8 mouse cellular contexts compared by ENCODE assay signal in the genomic region with DNA sequence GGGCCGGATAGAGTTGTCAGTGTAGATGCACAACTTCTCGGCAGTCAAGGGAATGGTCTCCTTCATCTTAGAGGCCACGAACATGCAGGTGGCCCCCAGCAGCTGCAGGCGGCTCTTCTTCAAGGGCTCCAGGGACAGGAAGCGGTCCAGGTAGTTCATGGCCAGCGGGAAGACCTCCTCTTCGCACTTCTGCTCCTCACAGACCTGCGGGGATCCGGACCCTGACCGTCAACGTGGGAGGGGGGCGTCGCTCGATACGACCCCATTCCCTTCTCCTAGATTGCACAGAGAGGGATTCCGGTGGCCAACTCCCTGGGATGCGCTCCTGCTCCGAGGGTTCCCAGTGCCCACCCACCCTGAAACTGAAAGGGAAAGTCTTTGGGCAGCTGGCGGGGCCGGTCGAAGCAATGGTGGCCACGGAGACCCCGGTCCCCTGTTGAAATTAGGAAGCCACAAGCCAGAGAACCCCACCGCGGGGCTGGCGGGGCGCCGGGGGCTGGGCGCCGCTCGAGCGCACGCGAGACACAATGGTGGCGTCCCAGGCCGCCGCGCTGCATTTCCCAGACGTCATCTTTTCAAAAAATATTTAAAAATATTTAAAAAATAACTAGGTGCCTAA. TPM values are rescaled to one million over a fixed set of nuclear protein-coding genes. Genes with fewer than 3 reads are reported as not detected.
DNase-seq lines count a peak whose midpoint lies in the region; ATAC-seq and TF ChIP-seq lines count a peak whose summit lies in the region.

No protein-coding gene starts in this region.

- H3K4me2 ChIP-seq in heart, postnatal 0 days (ENCODE audit: low read depth, low read length) = peak overlapping the region; percentile 99
- H3K4me2 ChIP-seq in liver, embryonic 12.5 days = peak overlapping the region; percentile 61
- peak overlapping the region; percentile 96 for H3K4me2 ChIP-seq in neural tube, embryonic 13.5 days

- WGBS in heart, postnatal 0 days = under 1% methylated on average over 39 of the region's 39 CpGs
- under 1% methylated on average over 39 of the region's 39 CpGs for WGBS in liver, embryonic 12.5 days (ENCODE audit: insufficient replicate concordance)
- WGBS in neural tube, embryonic 13.5 days = 1% methylated on average over 39 of the region's 39 CpGs

- peak overlapping the region; percentile 58 for H3K9ac ChIP-seq in heart, postnatal 0 days (replicated peaks; ENCODE audit: low read depth, low read length)
- H3K9ac ChIP-seq in liver, embryonic 12.5 days = peak overlapping the region; percentile 59
- H3K9ac ChIP-seq in neural tube, embryonic 13.5 days = peak overlapping the region; percentile 76

- 0 out of 2 replicates have a peak overlapping the region, but pooled peaks have one; percentile 25 for H3K27ac ChIP-seq in brown adipose tissue, adult 24 weeks (replicated peaks; ENCODE audit: low read depth, low read length)
- peak overlapping the region; percentile 86 for H3K27ac ChIP-seq in heart, postnatal 0 days (ENCODE audit: low read depth)
- no peak overlapping the region for H3K27ac ChIP-seq in liver, embryonic 12.5 days
- peak overlapping the region; percentile 56 for H3K27ac ChIP-seq in neural tube, embryonic 13.5 days (replicated peaks)

- DNase-seq in kidney, adult 18-20 months = peak; percentile 28
- DNase-seq in kidney, adult 8-10 months = no peak
- no peak for DNase-seq in heart, postnatal 0 days (ENCODE audit: low spot score)
- DNase-seq in right cerebral cortex, postnatal 25 days = no peak
- no peak for DNase-seq in left cerebral cortex, postnatal 36 days (ENCODE audit: low spot score in 2 of 2)

- H3K4me1 ChIP-seq in brown adipose tissue, adult 24 weeks (ENCODE audit: control insufficient read depth, insufficient read depth, insufficient read length, low read length) = peaks cover 13% of the 10 kb centered on the region
- peaks cover 24% of the 10 kb centered on the region for H3K4me1 ChIP-seq in heart, postnatal 0 days (ENCODE audit: control insufficient read depth, insufficient read depth)
- H3K4me1 ChIP-seq in liver, embryonic 12.5 days = peaks cover 25% of the 10 kb centered on the region
- peaks cover 82% of the 10 kb centered on the region for H3K4me1 ChIP-seq in neural tube, embryonic 13.5 days (replicated peaks)

- no peaks in the 10 kb centered on the region for H3K27me3 ChIP-seq in heart, postnatal 0 days (ENCODE audit: control insufficient read depth, insufficient read depth, low read length)
- H3K27me3 ChIP-seq in liver, embryonic 12.5 days (replicated peaks) = peaks cover 73% of the 10 kb centered on the region
- peaks cover 51% of the 10 kb centered on the region for H3K27me3 ChIP-seq in neural tube, embryonic 13.5 days

- intact Hi-C loops in left cerebral cortex, postnatal 36 days (cut with DNase I) = loop anchor here (1.0 to 2.0 kb wide), 3 partner anchors 175 to 305 kb away; no protein-coding TSS in a partner anchor

- TF ChIP-seq CTCF in heart, postnatal 0 days (IDR thresholded peaks at IDR 0.05; ENCODE audit: low read depth) = no peak

- peak overlapping the region; percentile 85 for H3K4me3 ChIP-seq in brown adipose tissue, adult 24 weeks (ENCODE audit: insufficient read depth, low read depth, low read length)
- peak overlapping the region; percentile 82 for H3K4me3 ChIP-seq in heart, postnatal 0 days (ENCODE audit: low read depth, low read length)
- H3K4me3 ChIP-seq in liver, embryonic 12.5 days = peak overlapping the region; percentile 57
- H3K4me3 ChIP-seq in neural tube, embryonic 13.5 days = peak overlapping the region; percentile 55

- H3K9me3 ChIP-seq in heart, postnatal 0 days (replicated peaks; ENCODE audit: control insufficient read depth, low read length) = no peaks in the 10 kb centered on the region
- H3K9me3 ChIP-seq in liver, embryonic 12.5 days (replicated peaks) = no peaks in the 10 kb centered on the region
- no peaks in the 10 kb centered on the region for H3K9me3 ChIP-seq in neural tube, embryonic 13.5 days

- no peak for ATAC-seq in heart, postnatal 0 days (ENCODE audit: insufficient read depth, low read depth)
- ATAC-seq in liver, embryonic 12.5 days = no peak
- ATAC-seq in neural tube, embryonic 13.5 days (ENCODE audit: low read depth) = no peak

- H3K36me3 ChIP-seq in heart, postnatal 0 days (replicated peaks; ENCODE audit: control insufficient read depth, insufficient read depth, low read length) = peaks cover 37% of the 10 kb centered on the region
- peaks cover 43% of the 10 kb centered on the region for H3K36me3 ChIP-seq in liver, embryonic 12.5 days
- peaks cover 15% of the 10 kb centered on the region; the same call in 1 of the 2 replicates for H3K36me3 ChIP-seq in neural tube, embryonic 13.5 days

- TF ChIP-seq EP300 in heart, postnatal 0 days (IDR thresholded peaks at IDR 0.05; ENCODE audit: low read depth) = no peak

RNA-seq across cellular contexts. Expression of gene Ccnd1, which starts 1.7 kb away (rescaled TPM):
- polyA plus RNA-seq in brown adipose tissue, adult 24 weeks (2012; ENCODE audit: insufficient read depth, insufficient read length, missing spikeins) = 5.2 and 5.4 TPM in 2 replicates
- 68.2 and 70.0 TPM in 2 replicates for total RNA-seq in heart, postnatal 0 days (2014; rRNA removed; ENCODE audit: low replicate concordance)
- polyA plus RNA-seq in heart, postnatal 0 days (2015; fragmentation: Nextera tagmentation; extraction: Ambion mirVana) = 58.9 and 61.7 TPM in 2 replicates
- 46.0 and 47.1 TPM in 2 replicates for polyA plus RNA-seq in liver, embryonic 12.5 days (2016; fragmentation: Nextera tagmentation; extraction: Ambion mirVana)
- polyA plus RNA-seq in neural tube, embryonic 13.5 days (2015; fragmentation: Nextera tagmentation; extraction: Ambion mirVana) = 31.1 and 50.8 TPM in 2 replicates
- 10 to 100 TPM; 41.8 to 55.4 TPM for total RNA-seq in left cerebral cortex, postnatal 36 days (2021)

RNA-seq across cellular contexts. Expression of gene LTO1, which starts 23.1 kb away (rescaled TPM):
- polyA plus RNA-seq in brown adipose tissue, adult 24 weeks (2012; ENCODE audit: insufficient read depth, insufficient read length, missing spikeins) = 20.4 and 20.7 TPM in 2 replicates
- total RNA-seq in heart, postnatal 0 days (2014; rRNA removed; ENCODE audit: low replicate concordance) = 5.5 and 15.5 TPM in 2 replicates
- 13.6 and 17.6 TPM in 2 replicates for polyA plus RNA-seq in heart, postnatal 0 days (2015; fragmentation: Nextera tagmentation; extraction: Ambion mirVana)
- 11.6 and 12.8 TPM in 2 replicates for polyA plus RNA-seq in liver, embryonic 12.5 days (2016; fragmentation: Nextera tagmentation; extraction: Ambion mirVana)
- 33.8 and 36.3 TPM in 2 replicates for polyA plus RNA-seq in neural tube, embryonic 13.5 days (2015; fragmentation: Nextera tagmentation; extraction: Ambion mirVana)
- total RNA-seq in left cerebral cortex, postnatal 36 days (2021) = 10 to 100 TPM; 23.7 to 32.4 TPM

RNA-seq across cellular contexts. Expression of gene Fgf15, which starts 41.7 kb away (rescaled TPM):
- not detected in 2 replicates for polyA plus RNA-seq in brown adipose tissue, adult 24 weeks (2012; ENCODE audit: insufficient read depth, insufficient read length, missing spikeins)
- total RNA-seq in heart, postnatal 0 days (2014; rRNA removed; ENCODE audit: low replicate concordance) = not detected in 2 replicates
- not detected in 2 replicates for polyA plus RNA-seq in heart, postnatal 0 days (2015; fragmentation: Nextera tagmentation; extraction: Ambion mirVana)
- polyA plus RNA-seq in liver, embryonic 12.5 days (2016; fragmentation: Nextera tagmentation; extraction: Ambion mirVana) = not detected in 2 replicates
- 27.4 and 29.1 TPM in 2 replicates for polyA plus RNA-seq in neural tube, embryonic 13.5 days (2015; fragmentation: Nextera tagmentation; extraction: Ambion mirVana)
- total RNA-seq in left cerebral cortex, postnatal 36 days (2021) = not detected

Comparison
In these comparisons a context has a peak if more than half of its experiments do, and no peak if none do; other contexts are left out.
1. RNA of gene Fgf15, which starts 41.7 kb away (polyA plus RNA-seq): 27.4 to 29.1 TPM in neural tube, embryonic 13.5 days; not detected in liver, embryonic 12.5 days, not detected in brown adipose tissue, adult 24 weeks and not detected in heart, postnatal 0 days; every median in the first group is over 10 times any median in the second.
2. Peak in every context shown above with its lines, with median percentiles within 50 percentile points of each other: H3K4me3 ChIP-seq, H3K4me2 ChIP-seq and H3K9ac ChIP-seq.